Mouse (Mus musculus): Measurements from ENCODE around the gene Trim24. TPM values are rescaled to one million over a fixed set of nuclear protein-coding genes. Genes with fewer than 3 reads are reported as not detected.
"Not testable (repeated sequence)": the region's sequence is repeated elsewhere in the genome, so short reads cannot be mapped to it uniquely, and the experiment has no call there.

Trim24 gene
- 19.5 and 19.6 TPM in 2 replicates for polyA plus RNA-seq (2015; fragmentation: Nextera tagmentation; extraction: Ambion mirVana)

GRCm38 (mm10) chr6:37870245-37871136 is at the start of gene Trim24:
Trim24 (plus strand) TSS chr6:37870811.
- Histone ChIP-seq H3K27me3 (no peaks in the 10 kb centered on the region), H3K27ac (peak within 1 kb of the TSS; percentile 99), H3K4me1 (no peaks in the 10 kb centered on the region), H3K4me2 (peak within 1 kb of the TSS; percentile 55), H3K36me3 (ENCODE audit: poor library complexity, severe bottlenecking) (peaks cover 28% of the 10 kb centered on the region), H3K4me3 (peak within 1 kb of the TSS; percentile 83), H3K9me3 (replicated peaks) (peaks cover 32% of the 10 kb centered on the region), H3K9ac (peak within 1 kb of the TSS; percentile 96)
- under 1% methylated on average over 69 of the region's 89 CpGs for WGBS
- peak; percentile 98 for ATAC-seq

GRCm38 (mm10) chr6:37821531-37822051 is 49.0 kb upstream of the Trim24 start:
- Histone ChIP-seq H3K4me1 (no peaks in the 10 kb centered on the region), H3K9ac (no peak overlapping the region), H3K27me3 (no peaks in the 10 kb centered on the region), H3K4me2 (no peak overlapping the region), H3K36me3 (ENCODE audit: poor library complexity, severe bottlenecking) (no peaks in the 10 kb centered on the region), H3K27ac (no peak overlapping the region), H3K4me3 (no peak overlapping the region), H3K9me3 (replicated peaks) (no peaks in the 10 kb centered on the region)
- WGBS, result 92% methylated on average over 6 of the region's 6 CpGs
- no peak for ATAC-seq

- H3K9ac ChIP-seq, result no peak overlapping the region
- no peaks in the 10 kb centered on the region for H3K36me3 ChIP-seq (ENCODE audit: poor library complexity, severe bottlenecking)
- H3K4me1 ChIP-seq, result no peaks in the 10 kb centered on the region
- ATAC-seq, result no peak
- H3K9me3 ChIP-seq (replicated peaks), result no peaks in the 10 kb centered on the region
- no peak overlapping the region for H3K27ac ChIP-seq
- WGBS, result 98% methylated on average over 2 of the region's 2 CpGs
- no peak overlapping the region for H3K4me3 ChIP-seq
- no peak overlapping the region for H3K4me2 ChIP-seq
- no peaks in the 10 kb centered on the region for H3K27me3 ChIP-seq
These were observed 48.2 kb upstream of the Trim24 start for GRCm38 (mm10) chr6:37822390-37822789.

GRCm38 (mm10) chr6:37823731-37824130 is 46.9 kb upstream of the Trim24 start:
- no peaks in the 10 kb centered on the region for H3K36me3 ChIP-seq (ENCODE audit: poor library complexity, severe bottlenecking)
- WGBS, result 83% methylated on average over 4 of the region's 4 CpGs
- H3K9me3 ChIP-seq (replicated peaks), result no peaks in the 10 kb centered on the region
- no peaks in the 10 kb centered on the region for H3K4me1 ChIP-seq
- H3K27ac ChIP-seq, result no peak overlapping the region
- no peak overlapping the region for H3K4me3 ChIP-seq
- no peak overlapping the region for H3K9ac ChIP-seq
- no peak for ATAC-seq
- H3K27me3 ChIP-seq, result no peaks in the 10 kb centered on the region
- no peak overlapping the region for H3K4me2 ChIP-seq

GRCm38 (mm10) chr6:37825331-37826115 is 45.1 kb upstream of the Trim24 start:
- not testable (repeated sequence) for H3K9me3 ChIP-seq (replicated peaks); H3K27me3 ChIP-seq; H3K4me2 ChIP-seq; H3K4me3 ChIP-seq; ATAC-seq; H3K9ac ChIP-seq; H3K36me3 ChIP-seq (ENCODE audit: poor library complexity, severe bottlenecking); H3K27ac ChIP-seq; H3K4me1 ChIP-seq
- WGBS, result 88% methylated on average over 7 of the region's 7 CpGs

- no peaks in the 10 kb centered on the region for H3K36me3 ChIP-seq (ENCODE audit: poor library complexity, severe bottlenecking)
- H3K9ac ChIP-seq, result no peak overlapping the region
- H3K27me3 ChIP-seq, result no peaks in the 10 kb centered on the region
- no peaks in the 10 kb centered on the region for H3K4me1 ChIP-seq
- ATAC-seq, result no peak
- no peak overlapping the region for H3K27ac ChIP-seq
- H3K4me2 ChIP-seq, result no peak overlapping the region
- H3K4me3 ChIP-seq, result no peak overlapping the region
- WGBS, result 91% methylated on average over 3 of the region's 3 CpGs
- H3K9me3 ChIP-seq (replicated peaks), result no peaks in the 10 kb centered on the region; the same call in 1 of the 2 replicates
These were observed 41.7 kb upstream of the Trim24 start for GRCm38 (mm10) chr6:37828955-37829354.

GRCm38 (mm10) chr6:37829631-37830030 is 41.0 kb upstream of the Trim24 start:
- Histone ChIP-seq H3K27ac (no peak overlapping the region), H3K36me3 (ENCODE audit: poor library complexity, severe bottlenecking) (no peaks in the 10 kb centered on the region), H3K4me1 (no peaks in the 10 kb centered on the region), H3K4me3 (no peak overlapping the region), H3K27me3 (no peaks in the 10 kb centered on the region), H3K4me2 (no peak overlapping the region), H3K9ac (no peak overlapping the region), H3K9me3 (replicated peaks) (no peaks in the 10 kb centered on the region; the same call in 1 of the 2 replicates)
- no peak for ATAC-seq

- Histone ChIP-seq H3K9ac (no peak overlapping the region), H3K27ac (no peak overlapping the region), H3K27me3 (no peaks in the 10 kb centered on the region), H3K4me1 (no peaks in the 10 kb centered on the region), H3K4me2 (no peak overlapping the region), H3K9me3 (replicated peaks) (no peaks in the 10 kb centered on the region; the same call in 1 of the 2 replicates), H3K4me3 (no peak overlapping the region), H3K36me3 (ENCODE audit: poor library complexity, severe bottlenecking) (no peaks in the 10 kb centered on the region)
- ATAC-seq, result no peak
- WGBS, result 96% methylated on average over 1 of the region's 1 CpGs
These were observed 36.9 kb upstream of the Trim24 start for GRCm38 (mm10) chr6:37833691-37834090.

GRCm38 (mm10) chr6:37836951-37837565 is 33.6 kb upstream of the Trim24 start:
- WGBS, result 90% methylated on average over 2 of the region's 2 CpGs
- H3K36me3 ChIP-seq (ENCODE audit: poor library complexity, severe bottlenecking); H3K4me1 ChIP-seq; H3K9me3 ChIP-seq (replicated peaks); H3K4me3 ChIP-seq; H3K27me3 ChIP-seq; ATAC-seq; H3K9ac ChIP-seq; H3K27ac ChIP-seq; H3K4me2 ChIP-seq: not testable (repeated sequence)

GRCm38 (mm10) chr6:37842779-37843605 is 27.6 kb upstream of the Trim24 start:
- H3K4me3 ChIP-seq, result no peak overlapping the region
- H3K36me3 ChIP-seq (ENCODE audit: poor library complexity, severe bottlenecking), result no peaks in the 10 kb centered on the region
- no peaks in the 10 kb centered on the region for H3K9me3 ChIP-seq (replicated peaks)
- no peak for ATAC-seq
- H3K9ac ChIP-seq, result no peak overlapping the region
- H3K27ac ChIP-seq, result no peak overlapping the region
- WGBS, result 90% methylated on average over 5 of the region's 5 CpGs
- H3K27me3 ChIP-seq, result no peaks in the 10 kb centered on the region
- no peaks in the 10 kb centered on the region for H3K4me1 ChIP-seq
- H3K4me2 ChIP-seq, result no peak overlapping the region

GRCm38 (mm10) chr6:37843647-37844273 is 26.9 kb upstream of the Trim24 start:
- Histone ChIP-seq H3K36me3 (ENCODE audit: poor library complexity, severe bottlenecking) (no peaks in the 10 kb centered on the region), H3K27ac (no peak overlapping the region), H3K27me3 (no peaks in the 10 kb centered on the region), H3K9ac (no peak overlapping the region), H3K4me3 (no peak overlapping the region), H3K4me1 (no peaks in the 10 kb centered on the region), H3K4me2 (no peak overlapping the region), H3K9me3 (replicated peaks) (no peaks in the 10 kb centered on the region; the same call in 1 of the 2 replicates)
- ATAC-seq, result no peak
- 87% methylated on average over 8 of the region's 8 CpGs for WGBS
